Mouse (Mus musculus): ENCODE data around the gene Cox15. TPM values are rescaled to one million over a fixed set of nuclear protein-coding genes. Genes with fewer than 3 reads are reported as not detected.

Cox15 gene
- polyA plus RNA-seq, 1 experiment from 2014 or later, result 10.4 TPM

GRCm38 (mm10) chr19:43754237-43754636 lies 1.4 kb upstream of the Cox15 start:
- Histone ChIP-seq H3K27me3 (replicated peaks) (no peaks in the 10 kb centered on the region), H3K4me1 (peaks cover 22% of the 10 kb centered on the region), H3K4me3 (no peak overlapping the region), H3K9ac (no peak overlapping the region), H3K9me3 (replicated peaks) (no peaks in the 10 kb centered on the region), H3K4me2 (peak overlapping the region; percentile 76), H3K36me3 (peaks cover 22% of the 10 kb centered on the region), H3K27ac (no peak overlapping the region)
- 56% methylated on average over 2 of the region's 2 CpGs for WGBS (ENCODE audit: insufficient replicate concordance)
- ATAC-seq, result no peak

DNA sequence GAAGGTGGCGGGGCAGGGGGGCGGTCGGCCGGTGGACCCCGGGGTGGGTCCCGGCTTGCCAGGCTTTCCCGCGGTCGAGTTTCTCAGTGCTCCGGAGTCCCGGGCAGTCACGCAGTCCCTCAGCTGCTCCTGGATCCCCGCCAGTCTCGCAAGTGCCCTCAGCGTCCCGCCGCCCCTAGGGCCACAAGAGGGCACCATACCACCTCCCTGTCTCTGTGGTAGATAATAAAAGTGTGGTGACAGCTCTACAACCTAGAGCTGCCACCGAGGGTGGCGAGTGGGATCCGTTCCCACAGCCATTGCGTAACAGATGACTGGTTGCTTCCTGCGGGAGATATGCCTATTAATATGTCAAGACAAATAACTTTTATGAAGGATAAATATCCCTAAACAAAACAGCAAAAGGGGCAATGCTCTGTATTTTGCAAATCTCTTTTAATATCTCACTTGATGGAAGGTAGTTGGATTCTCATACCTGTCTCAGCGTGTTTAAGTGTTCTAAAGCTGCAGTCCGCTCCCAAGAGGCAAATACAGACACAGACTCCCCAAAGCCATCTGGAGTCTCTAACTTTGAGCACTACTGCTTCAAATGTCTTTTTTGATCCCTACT lies 531 bp upstream of the Cox15 start:
- H3K36me3 ChIP-seq, result peaks cover 28% of the 10 kb centered on the region
- no peaks in the 10 kb centered on the region for H3K27me3 ChIP-seq (replicated peaks)
- H3K4me1 ChIP-seq, result peaks cover 22% of the 10 kb centered on the region
- ATAC-seq, result peak; percentile 91
- WGBS (ENCODE audit: insufficient replicate concordance), result 2% methylated on average over 24 of the region's 24 CpGs
- peak overlapping the region; percentile 86 for H3K9ac ChIP-seq
- H3K4me2 ChIP-seq, result peak overlapping the region; percentile 76
- H3K4me3 ChIP-seq, result peak overlapping the region; percentile 71
- peak overlapping the region; percentile 93 for H3K27ac ChIP-seq
- H3K9me3 ChIP-seq (replicated peaks), result no peaks in the 10 kb centered on the region

- H3K4me3 ChIP-seq, result no peak overlapping the region
- H3K27me3 ChIP-seq (replicated peaks), result no peaks in the 10 kb centered on the region
- no peak overlapping the region for H3K4me2 ChIP-seq
- no peak overlapping the region for H3K27ac ChIP-seq
- H3K9ac ChIP-seq, result no peak overlapping the region
- H3K9me3 ChIP-seq (replicated peaks), result no peaks in the 10 kb centered on the region
- ATAC-seq, result no peak
- WGBS (ENCODE audit: insufficient replicate concordance), result 89% methylated on average over 2 of the region's 2 CpGs
- H3K36me3 ChIP-seq, result peaks cover 61% of the 10 kb centered on the region
- H3K4me1 ChIP-seq, result peaks cover 22% of the 10 kb centered on the region
Observed at GRCm38 (mm10) chr19:43750008-43750407, 2.8 kb downstream of the Cox15 start.

GRCm38 (mm10) chr19:43747877-43748276 lies 4.9 kb downstream of the Cox15 start:
- 65% methylated on average over 4 of the region's 4 CpGs for WGBS (ENCODE audit: insufficient replicate concordance)
- Histone ChIP-seq H3K27me3 (replicated peaks) (no peaks in the 10 kb centered on the region), H3K4me1 (peaks cover 12% of the 10 kb centered on the region), H3K4me2 (no peak overlapping the region), H3K36me3 (peaks cover 79% of the 10 kb centered on the region), H3K27ac (no peak overlapping the region), H3K9ac (no peak overlapping the region), H3K9me3 (replicated peaks) (no peaks in the 10 kb centered on the region), H3K4me3 (no peak overlapping the region)
- ATAC-seq, result no peak

DNA sequence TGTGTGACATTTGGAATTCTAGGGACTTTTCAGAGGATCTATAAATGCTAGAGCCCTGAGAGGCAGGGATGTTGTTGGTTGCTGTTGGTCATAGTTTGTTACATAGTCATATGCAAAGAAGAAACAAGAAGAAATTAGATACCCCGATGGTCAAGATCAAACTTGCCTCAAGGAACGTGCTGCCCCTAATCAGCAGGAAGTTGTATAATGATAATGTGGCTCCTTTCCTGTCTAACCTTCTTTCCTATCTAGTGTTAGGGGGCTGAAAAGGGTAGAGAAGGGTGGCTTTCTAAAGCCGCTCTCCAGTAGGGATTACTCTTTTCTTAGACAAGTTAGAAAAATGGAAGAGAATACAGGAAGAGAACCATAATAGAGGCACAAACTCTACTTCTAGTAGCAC lies 7.1 kb downstream of the Cox15 start:
- Histone ChIP-seq H3K27ac (no peak overlapping the region), H3K4me2 (no peak overlapping the region), H3K27me3 (replicated peaks) (no peaks in the 10 kb centered on the region), H3K36me3 (peaks cover 94% of the 10 kb centered on the region), H3K9ac (no peak overlapping the region), H3K4me1 (no peaks in the 10 kb centered on the region; the same call in 1 of the 2 replicates), H3K4me3 (no peak overlapping the region), H3K9me3 (replicated peaks) (no peaks in the 10 kb centered on the region)
- 50% methylated on average over 3 of the region's 3 CpGs for WGBS (ENCODE audit: insufficient replicate concordance)
- no peak for ATAC-seq

GRCm38 (mm10) chr19:43743401-43743800 lies 9.4 kb downstream of the Cox15 start:
- 87% methylated on average over 7 of the region's 7 CpGs for WGBS (ENCODE audit: insufficient replicate concordance)
- no peak for ATAC-seq

GRCm38 (mm10) chr19:43738409-43738808 lies 14.4 kb downstream of the Cox15 start:
- no peaks in the 10 kb centered on the region for H3K27me3 ChIP-seq (replicated peaks)
- ATAC-seq, result no peak
- no peaks in the 10 kb centered on the region for H3K9me3 ChIP-seq (replicated peaks)
- no peak overlapping the region for H3K9ac ChIP-seq
- no peak overlapping the region for H3K4me2 ChIP-seq
- H3K4me3 ChIP-seq, result no peak overlapping the region
- H3K36me3 ChIP-seq, result peaks cover 93% of the 10 kb centered on the region
- H3K27ac ChIP-seq, result no peak overlapping the region
- WGBS (ENCODE audit: insufficient replicate concordance), result 97% methylated on average over 10 of the region's 10 CpGs
- no peaks in the 10 kb centered on the region for H3K4me1 ChIP-seq

More at GRCm38 (mm10) chr19:43743401-43743800, 9.4 kb downstream of the Cox15 start:
- no peaks in the 10 kb centered on the region for H3K27me3 ChIP-seq (replicated peaks)
- no peak overlapping the region for H3K4me3 ChIP-seq
- H3K36me3 ChIP-seq, result peaks cover 94% of the 10 kb centered on the region
- H3K4me2 ChIP-seq, result no peak overlapping the region
- no peaks in the 10 kb centered on the region for H3K9me3 ChIP-seq (replicated peaks)
- no peak overlapping the region for H3K27ac ChIP-seq
- no peaks in the 10 kb centered on the region; the same call in 1 of the 2 replicates for H3K4me1 ChIP-seq
- H3K9ac ChIP-seq, result no peak overlapping the region

DNA sequence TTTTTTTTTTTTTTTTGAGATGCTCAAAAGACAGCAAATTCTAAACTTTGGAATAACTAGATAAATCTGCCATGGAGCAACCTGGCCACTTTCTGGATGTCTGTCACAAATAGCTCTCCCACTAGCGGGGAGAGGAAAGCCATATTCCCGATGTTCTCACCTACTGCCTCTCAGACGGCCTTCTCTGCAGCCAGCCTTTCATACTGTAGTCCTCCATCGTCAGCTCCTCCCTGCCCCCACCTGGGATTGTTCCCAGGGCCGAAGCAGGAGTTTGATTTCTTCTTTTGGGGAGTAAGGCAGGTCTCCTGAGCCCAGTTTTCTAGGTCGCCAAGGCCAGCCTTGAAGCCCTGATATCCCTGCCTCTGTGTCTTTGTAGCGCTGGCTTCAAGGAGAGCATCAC lies 21.6 kb downstream of the Cox15 start:
- Histone ChIP-seq H3K9me3 (replicated peaks) (no peaks in the 10 kb centered on the region), H3K4me1 (peaks cover 18% of the 10 kb centered on the region), H3K27ac (no peak overlapping the region), H3K27me3 (replicated peaks) (no peaks in the 10 kb centered on the region), H3K4me3 (no peak overlapping the region), H3K9ac (no peak overlapping the region), H3K36me3 (peaks cover 54% of the 10 kb centered on the region), H3K4me2 (no peak overlapping the region)
- WGBS (ENCODE audit: insufficient replicate concordance), result 67% methylated on average over 7 of the region's 7 CpGs
- ATAC-seq, result no peak

- Histone ChIP-seq H3K27ac (no peak overlapping the region), H3K9ac (no peak overlapping the region), H3K9me3 (replicated peaks) (no peaks in the 10 kb centered on the region), H3K27me3 (replicated peaks) (no peaks in the 10 kb centered on the region), H3K4me1 (peaks cover 20% of the 10 kb centered on the region), H3K4me3 (no peak overlapping the region), H3K4me2 (peak overlapping the region; percentile 52), H3K36me3 (peaks cover 53% of the 10 kb centered on the region)
- WGBS (ENCODE audit: insufficient replicate concordance), result 61% methylated on average over 8 of the region's 8 CpGs
- no peak for ATAC-seq
Observed at GRCm38 (mm10) chr19:43730037-43730428, 22.8 kb downstream of the Cox15 start.

DNA sequence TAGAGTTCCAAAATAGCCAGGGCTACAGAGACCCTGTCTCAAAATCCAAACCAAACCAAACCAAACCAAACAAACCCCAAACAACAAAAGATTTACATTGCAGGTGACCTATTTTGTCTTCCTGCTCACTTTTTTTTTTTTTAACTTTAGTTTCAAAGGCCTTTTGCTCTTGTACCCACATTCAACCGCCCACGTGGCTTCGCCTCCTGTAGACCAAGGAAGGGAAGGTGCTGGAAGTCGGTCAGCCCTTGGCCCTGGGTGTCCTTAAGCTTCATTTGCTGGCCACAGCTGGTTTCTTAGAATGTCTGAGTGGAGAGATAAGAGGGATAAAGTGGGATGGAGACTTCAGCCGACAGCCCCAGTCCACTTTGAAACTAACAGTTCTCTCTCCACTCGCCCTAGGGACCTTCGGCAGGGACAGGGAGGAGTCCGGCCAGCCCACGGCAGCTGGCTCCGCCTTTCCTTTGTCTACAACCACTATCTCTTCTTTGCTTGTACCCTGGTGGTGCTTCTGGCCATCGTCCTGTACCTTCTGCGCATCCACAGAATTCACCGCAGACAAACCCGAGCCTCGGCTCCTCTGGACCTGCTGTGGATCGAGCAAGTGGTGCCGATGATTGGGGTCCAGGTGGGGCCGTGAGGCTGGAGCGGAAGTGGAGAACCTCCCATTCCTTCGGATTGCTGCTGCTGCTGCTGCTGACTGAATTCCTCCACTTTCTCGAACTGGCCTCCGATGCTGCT lies 23.3 kb downstream of the Cox15 start:
- Histone ChIP-seq H3K4me1 (peaks cover 20% of the 10 kb centered on the region), H3K4me3 (peak overlapping the region; percentile 11; the same call in 1 of the 2 replicates), H3K27ac (no peak overlapping the region), H3K4me2 (peak overlapping the region; percentile 52), H3K9ac (0 out of 2 replicates have a peak overlapping the region, but pooled peaks have one; percentile 3), H3K27me3 (replicated peaks) (no peaks in the 10 kb centered on the region), H3K36me3 (peaks cover 52% of the 10 kb centered on the region), H3K9me3 (replicated peaks) (no peaks in the 10 kb centered on the region)
- 55% methylated on average over 22 of the region's 22 CpGs for WGBS (ENCODE audit: insufficient replicate concordance)
- ATAC-seq, result no peak

DNA sequence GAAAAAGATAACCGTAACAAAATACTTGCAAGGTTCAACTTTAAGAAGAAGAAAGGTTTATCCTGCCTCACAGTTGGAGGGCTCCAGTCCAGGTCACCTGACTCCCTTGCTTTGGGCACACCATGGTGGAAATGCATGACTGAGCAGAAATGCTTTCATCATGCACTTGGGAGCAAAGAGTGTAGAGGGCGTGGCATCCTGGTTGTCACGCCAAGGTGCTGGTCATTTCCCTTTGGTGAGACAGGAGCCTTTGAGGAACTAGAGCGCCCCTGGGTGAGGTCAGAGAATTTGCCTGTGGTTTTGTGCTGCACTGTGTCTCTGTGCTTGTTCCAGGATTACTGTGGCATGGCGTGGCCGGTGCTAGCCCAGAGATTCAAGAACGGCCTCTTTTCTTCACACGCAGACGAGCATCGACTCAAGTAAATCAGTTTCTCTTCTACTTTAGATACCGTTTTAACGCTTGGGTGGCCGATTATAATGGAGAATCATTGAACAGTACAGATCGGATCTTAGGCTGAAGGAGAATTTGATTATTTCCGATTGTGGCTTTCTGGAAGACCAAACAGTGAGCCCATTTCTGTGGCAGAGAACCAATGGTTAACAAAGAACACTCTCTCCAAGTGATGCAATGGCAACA lies 26.2 kb downstream of the Cox15 start:
- Histone ChIP-seq H3K9me3 (replicated peaks) (no peaks in the 10 kb centered on the region), H3K4me1 (peaks cover 30% of the 10 kb centered on the region), H3K36me3 (peaks cover 46% of the 10 kb centered on the region), H3K27ac (no peak overlapping the region), H3K4me2 (no peak overlapping the region), H3K27me3 (replicated peaks) (no peaks in the 10 kb centered on the region), H3K4me3 (no peak overlapping the region), H3K9ac (no peak overlapping the region)
- no peak for ATAC-seq
- 68% methylated on average over 15 of the region's 15 CpGs for WGBS (ENCODE audit: insufficient replicate concordance)

GRCm38 (mm10) chr19:43724821-43725220 lies 28.0 kb downstream of the Cox15 start:
- ATAC-seq, result no peak
- peaks cover 48% of the 10 kb centered on the region for H3K36me3 ChIP-seq
- peaks cover 24% of the 10 kb centered on the region for H3K4me1 ChIP-seq
- H3K27me3 ChIP-seq (replicated peaks), result no peaks in the 10 kb centered on the region
- no peak overlapping the region for H3K4me3 ChIP-seq
- no peak overlapping the region for H3K4me2 ChIP-seq
- no peak overlapping the region for H3K27ac ChIP-seq
- H3K9me3 ChIP-seq (replicated peaks), result no peaks in the 10 kb centered on the region
- WGBS (ENCODE audit: insufficient replicate concordance), result 82% methylated on average over 7 of the region's 7 CpGs
- H3K9ac ChIP-seq, result no peak overlapping the region
